Mouse (Mus musculus) liver, adult 2 months (tissue): Measurements from ENCODE around the gene Gm20696.

ENCODE experiments used
- CTCF ChIP-seq: fragments of 200-500 bp; IDR thresholded peaks from 2 replicates; pipeline ENCODE4 v1.5.1; 2011; ENCODE audit warnings: low read depth, low read length, control low read depth
- POLR2A ChIP-seq: fragments of 200-500 bp; IDR thresholded peaks from 2 replicates; pipeline ENCODE4 v1.6.1; 2011; ENCODE audit warnings: low read length, control low read depth; ENCODE audit not compliant: insufficient read depth; ENCODE audit errors: extremely low read depth

DNA sequence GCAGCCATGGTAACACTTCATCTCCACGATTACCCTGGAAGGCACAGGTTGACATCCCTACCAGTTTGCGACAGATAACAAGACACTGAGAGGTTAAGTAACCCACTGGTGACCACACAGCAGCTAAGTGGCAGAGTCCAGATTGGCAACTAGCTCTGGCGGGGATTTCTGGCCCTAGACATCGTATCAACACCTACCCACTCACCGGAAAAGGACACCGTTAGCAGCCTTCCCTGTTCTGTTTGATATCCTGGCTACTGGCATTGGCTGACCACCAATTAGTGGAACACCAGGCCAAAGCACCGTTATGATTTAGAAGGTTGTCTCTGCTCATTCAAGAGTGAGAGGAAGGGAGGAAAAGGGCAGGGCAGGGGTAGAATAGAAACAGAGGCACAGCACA lies 456.4 kb downstream of the Gm20696 start:
- TF ChIP-seq CTCF (no peak), POLR2A (no peak)
